Mouse (Mus musculus): ENCODE data around the gene Slc30a6.

DNA sequence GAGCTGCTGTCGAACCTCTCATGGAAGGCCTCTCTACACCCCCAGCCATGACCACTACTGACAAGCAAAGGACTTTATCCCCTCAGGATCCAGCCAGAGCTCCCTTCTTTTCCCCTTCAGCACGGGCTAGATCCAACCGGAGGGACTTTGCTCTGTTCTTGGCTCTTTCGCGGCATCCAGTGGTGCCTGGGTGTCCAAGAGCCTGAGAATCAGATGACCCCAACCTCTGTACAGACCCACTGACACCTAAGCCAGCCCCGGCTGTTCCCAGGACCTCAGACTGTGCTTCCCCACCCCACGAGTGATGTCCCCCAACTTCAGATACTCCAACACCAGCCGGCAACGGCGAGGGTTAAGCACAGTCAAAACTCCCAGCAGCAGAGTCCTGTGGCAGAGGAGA lies 54.4 kb downstream of the Slc30a6 start:
- no peak for TF ChIP-seq POLR2A (IDR thresholded peaks at IDR 0.05; ENCODE audit: extremely low read depth, insufficient read depth, low read length)
- no peak for TF ChIP-seq CTCF (IDR thresholded peaks at IDR 0.05; ENCODE audit: extremely low read depth, insufficient read depth, low read length)
